Mouse (Mus musculus) E14TG2a.4 (cell line): ENCODE data around the gene Ftsj3.

Source experiments
- H3K27me3 ChIP-seq: 2 replicates; pipeline ENCODE4 v1.6.1; 2014; ENCODE audit warnings: low read length, control low read depth; ENCODE audit not compliant: insufficient read depth
- H3K36me3 ChIP-seq: 2 replicates; pipeline ENCODE4 v1.6.1; 2014; ENCODE audit warnings: low read length, control low read depth; ENCODE audit not compliant: insufficient read depth
- H3K4me1 ChIP-seq: replicated peaks from 2 replicates; pipeline ENCODE4 v1.6.1; 2014; ENCODE audit warnings: low read depth, low read length, control low read depth
- H3K4me3 ChIP-seq: replicated peaks from 2 replicates; pipeline ENCODE4 v1.5.1; 2014; ENCODE audit warnings: mild to moderate bottlenecking, low read length
- H3K9me3 ChIP-seq: 2 replicates; pipeline ENCODE4 v1.6.1; 2014; ENCODE audit warnings: low read length, control low read depth
- CTCF ChIP-seq: conservative IDR thresholded peaks from 2 replicates; pipeline ENCODE4 v1.5.1; 2014; ENCODE audit warnings: low read length
- NANOG ChIP-seq: IDR thresholded peaks from 2 replicates; pipeline ENCODE4 v1.6.1; 2014; ENCODE audit warnings: borderline replicate concordance, low read length, mixed read lengths
- POU5F1 ChIP-seq: IDR thresholded peaks from 2 replicates; pipeline ENCODE4 v1.6.1; 2014; ENCODE audit warnings: low read length, borderline replicate concordance

Gene Ftsj3

DNA sequence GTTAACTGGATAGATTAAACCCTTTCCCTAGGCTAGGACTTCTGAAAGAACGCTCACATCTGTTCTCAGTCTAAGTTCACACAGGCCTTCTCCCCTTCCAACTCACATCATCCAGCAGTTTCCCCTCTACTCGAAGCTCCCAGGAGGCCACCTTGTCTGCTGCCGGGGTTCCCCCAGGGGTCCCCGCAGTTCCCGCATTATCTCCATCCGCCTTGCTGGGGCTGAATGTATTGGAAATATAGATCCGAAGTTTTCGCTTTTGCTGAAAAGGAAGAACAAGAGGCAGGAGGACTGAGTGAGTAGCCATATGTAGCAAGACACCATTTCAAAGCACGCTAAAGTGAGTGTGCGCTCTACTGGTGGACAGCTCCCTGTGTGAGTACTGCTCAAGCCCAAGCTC is 10.6 kb upstream of the Ftsj3 start:
- peaks cover 77% of the 10 kb centered on the region for H3K36me3 ChIP-seq
- no peaks in the 10 kb centered on the region for H3K9me3 ChIP-seq
- H3K4me1 ChIP-seq: peaks cover 85% of the 10 kb centered on the region
- TF ChIP-seq POU5F1 (no peak), CTCF (no peak), NANOG (no peak)
- no peak overlapping the region for H3K4me3 ChIP-seq
- no peaks in the 10 kb centered on the region for H3K27me3 ChIP-seq

- peaks cover 87% of the 10 kb centered on the region for H3K4me1 ChIP-seq
- TF ChIP-seq NANOG: no peak
- no peak for TF ChIP-seq POU5F1
- no peak for TF ChIP-seq CTCF
- no peak overlapping the region for H3K4me3 ChIP-seq
- no peaks in the 10 kb centered on the region for H3K9me3 ChIP-seq
- no peaks in the 10 kb centered on the region for H3K27me3 ChIP-seq
- peaks cover 84% of the 10 kb centered on the region for H3K36me3 ChIP-seq
Measured at GRCm38 (mm10) chr11:106265570-106265969, 9.7 kb upstream of the Ftsj3 start.

DNA sequence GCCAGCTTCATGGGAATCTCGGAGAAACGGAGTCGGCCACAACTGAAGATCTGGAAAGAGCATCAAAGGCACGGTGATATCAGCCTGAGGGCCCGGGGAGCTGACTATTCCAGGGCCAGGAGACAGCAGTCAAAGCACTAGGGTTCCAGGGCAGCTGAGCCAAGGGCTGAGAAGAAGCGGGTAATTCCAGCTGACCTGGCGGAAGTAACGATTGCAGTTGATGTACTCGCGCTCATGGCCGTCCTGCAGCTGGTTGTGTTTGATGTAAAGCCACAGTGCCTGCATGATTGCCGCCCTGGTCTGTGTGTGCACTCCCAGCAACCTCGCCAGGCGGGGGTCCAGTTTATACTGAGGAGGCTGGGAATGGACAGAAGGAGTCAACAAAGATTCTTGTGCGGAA is 9.1 kb upstream of the Ftsj3 start:
- H3K36me3 ChIP-seq: peaks cover 80% of the 10 kb centered on the region
- peaks cover 87% of the 10 kb centered on the region for H3K4me1 ChIP-seq
- no peak overlapping the region for H3K4me3 ChIP-seq
- H3K27me3 ChIP-seq: no peaks in the 10 kb centered on the region
- no peaks in the 10 kb centered on the region for H3K9me3 ChIP-seq
- TF ChIP-seq POU5F1 (no peak), CTCF (no peak), NANOG (no peak)

- Histone ChIP-seq H3K4me1 (peaks cover 86% of the 10 kb centered on the region), H3K36me3 (peaks cover 87% of the 10 kb centered on the region), H3K9me3 (no peaks in the 10 kb centered on the region), H3K27me3 (no peaks in the 10 kb centered on the region), H3K4me3 (no peak overlapping the region)
- TF ChIP-seq CTCF (no peak), POU5F1 (no peak), NANOG (no peak)
Measured at GRCm38 (mm10) chr11:106263963-106264362, 8.1 kb upstream of the Ftsj3 start.

- Histone ChIP-seq H3K9me3 (no peaks in the 10 kb centered on the region), H3K4me3 (no peak overlapping the region), H3K27me3 (no peaks in the 10 kb centered on the region), H3K4me1 (peaks cover 82% of the 10 kb centered on the region), H3K36me3 (peaks cover 86% of the 10 kb centered on the region)
- TF ChIP-seq NANOG (no peak), POU5F1 (no peak), CTCF (no peak)
Measured at GRCm38 (mm10) chr11:106260826-106261450, 5.1 kb upstream of the Ftsj3 start.

GRCm38 (mm10) chr11:106256775-106257174 is 896 bp upstream of the Ftsj3 start:
- Histone ChIP-seq H3K9me3 (no peaks in the 10 kb centered on the region), H3K36me3 (peaks cover 75% of the 10 kb centered on the region), H3K27me3 (no peaks in the 10 kb centered on the region), H3K4me3 (peak overlapping the region; percentile 98), H3K4me1 (peaks cover 79% of the 10 kb centered on the region)
- TF ChIP-seq NANOG (no peak), CTCF (no peak), POU5F1 (no peak)

DNA sequence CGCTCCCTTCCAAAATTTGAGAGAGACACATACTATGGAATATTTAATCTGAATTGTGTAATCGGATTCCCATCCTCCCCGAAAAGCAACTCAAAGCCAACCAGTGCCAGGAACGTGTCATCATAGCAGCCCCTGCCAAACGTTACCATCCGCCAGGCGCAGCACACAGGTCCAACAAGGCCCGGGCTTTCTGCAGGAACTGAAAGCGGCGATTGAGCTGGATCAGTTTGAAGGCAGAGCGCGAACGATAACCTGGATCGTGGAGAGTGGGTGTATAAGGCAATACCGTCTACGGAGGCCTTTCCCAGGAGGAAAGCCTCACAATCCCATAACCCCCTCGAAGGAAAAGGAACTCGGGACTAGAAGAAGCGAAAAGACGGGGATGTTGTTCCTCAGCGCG is 705 bp downstream of the Ftsj3 start:
- no peak for TF ChIP-seq CTCF
- TF ChIP-seq POU5F1: no peak
- no peak for TF ChIP-seq NANOG
- Histone ChIP-seq H3K36me3 (peaks cover 77% of the 10 kb centered on the region), H3K27me3 (no peaks in the 10 kb centered on the region), H3K4me1 (peaks cover 69% of the 10 kb centered on the region), H3K4me3 (peak overlapping the region; percentile 98), H3K9me3 (no peaks in the 10 kb centered on the region)

DNA sequence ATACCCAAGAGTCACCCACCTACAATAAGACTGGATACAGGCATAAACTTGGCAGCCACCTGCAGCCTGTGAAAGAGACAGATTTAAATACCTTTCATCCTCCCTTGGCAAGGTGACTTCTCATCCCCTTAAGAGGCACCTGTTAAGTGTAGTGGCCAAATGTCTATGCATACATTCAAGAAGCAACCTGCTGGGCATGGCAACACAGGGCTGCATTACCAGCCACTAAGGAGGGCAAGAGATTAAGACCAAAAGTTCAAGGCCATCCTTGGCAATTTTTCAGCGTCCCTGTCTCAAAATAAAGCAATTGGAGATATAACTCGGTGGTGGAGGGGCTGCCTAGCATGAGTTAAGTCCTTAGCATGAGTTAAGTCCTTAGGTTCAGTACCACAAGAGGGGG is 1.1 kb downstream of the Ftsj3 start:
- TF ChIP-seq POU5F1 (no peak), NANOG (no peak), CTCF (no peak)
- H3K4me3 ChIP-seq: peak overlapping the region; percentile 98
- H3K36me3 ChIP-seq: peaks cover 81% of the 10 kb centered on the region
- H3K9me3 ChIP-seq: no peaks in the 10 kb centered on the region
- no peaks in the 10 kb centered on the region for H3K27me3 ChIP-seq
- peaks cover 69% of the 10 kb centered on the region for H3K4me1 ChIP-seq

- TF ChIP-seq CTCF (no peak), NANOG (no peak), POU5F1 (no peak)
- Histone ChIP-seq H3K4me1 (peaks cover 40% of the 10 kb centered on the region), H3K36me3 (peaks cover 99% of the 10 kb centered on the region), H3K4me3 (no peak overlapping the region), H3K27me3 (no peaks in the 10 kb centered on the region), H3K9me3 (no peaks in the 10 kb centered on the region)
Measured at GRCm38 (mm10) chr11:106249326-106249725, 6.6 kb downstream of the Ftsj3 start.
